In genomic region chr11:88180959-88181619, GRCm38 (mm10) we compare ENCODE assay signal across 8 mouse cellular contexts. TPM values are rescaled to one million over a fixed set of nuclear protein-coding genes. Genes with fewer than 3 reads are reported as not detected.
DNase-seq lines count a peak whose midpoint lies in the region; ATAC-seq and TF ChIP-seq lines count a peak whose summit lies in the region.

No protein-coding gene starts in this region.

- H3K4me3 ChIP-seq in gastrocnemius, adult 2 months, result peak overlapping the region; percentile 52
- no peak overlapping the region for H3K4me3 ChIP-seq in hindbrain, embryonic 11.5 days (ENCODE audit: low read depth, low read length)
- H3K4me3 ChIP-seq in stomach, embryonic 14.5 days (ENCODE audit: low read depth, low read length), result no peak overlapping the region

- H3K4me2 ChIP-seq in hindbrain, embryonic 11.5 days (replicated peaks; ENCODE audit: low read depth, low read length), result 0 out of 2 replicates have a peak overlapping the region, but pooled peaks have one; percentile 6
- H3K4me2 ChIP-seq in stomach, embryonic 14.5 days (replicated peaks; ENCODE audit: low read depth, low read length), result 0 out of 2 replicates have a peak overlapping the region, but pooled peaks have one; percentile 2

- WGBS in hindbrain, embryonic 11.5 days, result 8% methylated on average over 16 of the region's 16 CpGs
- 10% methylated on average over 16 of the region's 16 CpGs for WGBS in stomach, embryonic 14.5 days

- no peaks in the 10 kb centered on the region for H3K9me3 ChIP-seq in hindbrain, embryonic 11.5 days (ENCODE audit: control insufficient read depth, low read length)
- H3K9me3 ChIP-seq in stomach, embryonic 14.5 days (ENCODE audit: control insufficient read depth, low read depth, low read length), result no peaks in the 10 kb centered on the region

- no peaks in the 10 kb centered on the region for H3K36me3 ChIP-seq in hindbrain, embryonic 11.5 days (ENCODE audit: control insufficient read depth, insufficient read depth, low read length)
- peaks cover 22% of the 10 kb centered on the region for H3K36me3 ChIP-seq in stomach, embryonic 14.5 days (ENCODE audit: control insufficient read depth, insufficient read depth, low read length)

- peak; percentile 77 for DNase-seq in adipocyte (ENCODE audit: low spot score)
- DNase-seq in cerebellum, adult 9-11 months, result peak; percentile 71
- DNase-seq in gastrocnemius, adult 2 months, result peak; percentile 90
- peak; percentile 51 for DNase-seq in hindbrain, embryonic 11.5 days (ENCODE audit: low spot score)
- DNase-seq in layer of hippocampus, postnatal 14 days (ENCODE audit: low spot score in 2 of 2), result peak; percentile 57 to 58
- DNase-seq in lung, postnatal 4 days, result peak; percentile 83 to 94

- no peaks in the 10 kb centered on the region for H3K27me3 ChIP-seq in hindbrain, embryonic 11.5 days (ENCODE audit: control insufficient read depth, insufficient read depth, low read length)
- no peaks in the 10 kb centered on the region for H3K27me3 ChIP-seq in stomach, embryonic 14.5 days (ENCODE audit: control insufficient read depth, insufficient read depth, low read length)

- peak overlapping the region; percentile 86 for H3K27ac ChIP-seq in gastrocnemius, adult 2 months
- peak overlapping the region; percentile 77 for H3K27ac ChIP-seq in hindbrain, embryonic 11.5 days (ENCODE audit: low read depth, low read length)
- H3K27ac ChIP-seq in stomach, embryonic 14.5 days (ENCODE audit: low read length), result peak overlapping the region; percentile 82

- H3K9ac ChIP-seq in hindbrain, embryonic 11.5 days (ENCODE audit: low read depth, low read length), result peak overlapping the region; percentile 40; the same call in 1 of the 2 replicates
- H3K9ac ChIP-seq in stomach, embryonic 14.5 days (replicated peaks; ENCODE audit: low read depth, low read length), result no peak overlapping the region

- peak; percentile 15; the same call in 1 of the 2 replicates for TF ChIP-seq CTCF in gastrocnemius, adult 2 months (IDR thresholded peaks at IDR 0.05)

- peak; percentile 66 for ATAC-seq in hindbrain, embryonic 11.5 days (ENCODE audit: low FRiP score)
- peak; percentile 72 for ATAC-seq in stomach, embryonic 14.5 days (ENCODE audit: insufficient number of reproducible peaks, insufficient read depth, low FRiP score, low read depth)
- ATAC-seq in inflammation-experienced regulatory T-cells, adult 6 months, result no peak

- H3K4me1 ChIP-seq in hindbrain, embryonic 11.5 days (replicated peaks; ENCODE audit: control insufficient read depth, insufficient read depth, low read length), result peaks cover 19% of the 10 kb centered on the region
- H3K4me1 ChIP-seq in stomach, embryonic 14.5 days (ENCODE audit: control insufficient read depth, insufficient read depth, low read length), result peaks cover 26% of the 10 kb centered on the region

- intact Hi-C loops in gastrocnemius, adult 2 months (cut with DNase I), result no loop called here

RNA-seq across cellular contexts. Expression of gene Mrps23, which starts 23.1 kb away (rescaled TPM):
- 100 to 1,000 TPM; 122 to 144 TPM for total RNA-seq in gastrocnemius, adult 2 months (2021)
- polyA plus RNA-seq in hindbrain, embryonic 11.5 days (2014; fragmentation: Nextera tagmentation; extraction: Ambion mirVana), result 83.2 and 84.5 TPM in 2 replicates
- 10 to 100 TPM; 58.2 to 61.3 TPM for total RNA-seq in layer of hippocampus, postnatal 14 days (2021)
- polyA plus RNA-seq in stomach, embryonic 14.5 days (2014; fragmentation: Nextera tagmentation; extraction: Ambion mirVana), result 58.6 and 59.2 TPM in 2 replicates
- polyA plus RNA-seq in inflammation-experienced regulatory T-cells, adult 6 months (2017; shearing (Covaris generic)), result 100 to 1,000 TPM in 2 of 3 experiments, 10 to 100 TPM in 1; 75.3 to 134 (median 101) TPM
